Mouse (Mus musculus): ENCODE results near the gene Trim7. TPM values are rescaled to one million over a fixed set of nuclear protein-coding genes. Genes with fewer than 3 reads are reported as not detected.
"Not testable (repeated sequence)": the region's sequence is repeated elsewhere in the genome, so short reads cannot be mapped to it uniquely, and the experiment has no call there.

The Trim7 gene
- total RNA-seq, 2 experiments from 2014 or later, result 15.7 to 23.2 TPM

GRCm38 (mm10) chr11:48840805-48841204 is 14.9 kb downstream of the Trim7 start:
- intact Hi-C loops (cut with DNase I), result no loop called here

GRCm38 (mm10) chr11:48841213-48841612 is 15.3 kb downstream of the Trim7 start:
- DNase-seq (ENCODE audit: low spot score), result no peak
- intact Hi-C loops (cut with DNase I), result no loop called here

More at GRCm38 (mm10) chr11:48840805-48841204, 14.9 kb downstream of the Trim7 start:
- DNase-seq (ENCODE audit: low spot score), result no peak

- intact Hi-C loops (cut with DNase I), result no loop called here
- no peak for DNase-seq (ENCODE audit: low spot score)
Measured at GRCm38 (mm10) chr11:48842378-48842792, 16.4 kb downstream of the Trim7 start.

GRCm38 (mm10) chr11:48843202-48843601 is 17.3 kb downstream of the Trim7 start:
- no peak for DNase-seq (ENCODE audit: low spot score)
- intact Hi-C loops (cut with DNase I), result no loop called here

GRCm38 (mm10) chr11:48844309-48844708 is 18.4 kb downstream of the Trim7 start:
- intact Hi-C loops (cut with DNase I), result no loop called here
- no peak for DNase-seq (ENCODE audit: low spot score)

- intact Hi-C loops (cut with DNase I), result no loop called here
- DNase-seq (ENCODE audit: low spot score), result no peak
Measured at GRCm38 (mm10) chr11:48845244-48845815, 19.4 kb downstream of the Trim7 start.

- intact Hi-C loops (cut with DNase I); DNase-seq (ENCODE audit: low spot score): not testable (repeated sequence)
Measured at GRCm38 (mm10) chr11:48846362-48846761, 20.4 kb downstream of the Trim7 start.

- intact Hi-C loops (cut with DNase I), result no loop called here
- DNase-seq (ENCODE audit: low spot score), result no peak
Measured at GRCm38 (mm10) chr11:48846881-48847280, 20.9 kb downstream of the Trim7 start.

- intact Hi-C loops (cut with DNase I), result no loop called here
Measured at GRCm38 (mm10) chr11:48850240-48850639, 24.3 kb downstream of the Trim7 start.

GRCm38 (mm10) chr11:48851270-48851995 is 25.5 kb downstream of the Trim7 start:
- intact Hi-C loops (cut with DNase I), result no loop called here

More at GRCm38 (mm10) chr11:48850240-48850639, 24.3 kb downstream of the Trim7 start:
- no peak for DNase-seq (ENCODE audit: low spot score)

GRCm38 (mm10) chr11:48852190-48852589 is 26.2 kb downstream of the Trim7 start:
- intact Hi-C loops (cut with DNase I), result no loop called here
- DNase-seq (ENCODE audit: low spot score), result no peak

More at GRCm38 (mm10) chr11:48851270-48851995, 25.5 kb downstream of the Trim7 start:
- DNase-seq (ENCODE audit: low spot score), result no peak

- no peak for DNase-seq (ENCODE audit: low spot score)
- intact Hi-C loops (cut with DNase I), result loop anchor here (1.0 kb wide), 1 partner anchor 18 kb away; no protein-coding TSS in a partner anchor
Measured at GRCm38 (mm10) chr11:48852624-48853473, 26.9 kb downstream of the Trim7 start.

- intact Hi-C loops (cut with DNase I), result loop anchor here (1.0 kb wide), 1 partner anchor 18 kb away; no protein-coding TSS in a partner anchor
- peak; percentile 75 for DNase-seq (ENCODE audit: low spot score)
Measured at GRCm38 (mm10) chr11:48853474-48854180, 27.7 kb downstream of the Trim7 start.

GRCm38 (mm10) chr11:48859014-48859413 is 33.1 kb downstream of the Trim7 start:
- no peak for DNase-seq (ENCODE audit: low spot score)
- intact Hi-C loops (cut with DNase I), result loop anchor here (1.0 kb wide), 1 partner anchor 69 kb away; no protein-coding TSS in a partner anchor

GRCm38 (mm10) chr11:48862784-48863319 is 36.9 kb downstream of the Trim7 start:
- intact Hi-C loops (cut with DNase I), result no loop called here
- no peak for DNase-seq (ENCODE audit: low spot score)

- intact Hi-C loops (cut with DNase I), result no loop called here
- DNase-seq (ENCODE audit: low spot score), result no peak
Measured at GRCm38 (mm10) chr11:48863808-48864207, 37.9 kb downstream of the Trim7 start.

GRCm38 (mm10) chr11:48866481-48866880 is 40.5 kb downstream of the Trim7 start:
- no peak for DNase-seq (ENCODE audit: low spot score)
- intact Hi-C loops (cut with DNase I), result no loop called here

GRCm38 (mm10) chr11:48869380-48870110 is 43.6 kb downstream of the Trim7 start:
- intact Hi-C loops (cut with DNase I), result loop anchor here (2.0 to 5.0 kb wide), 4 partner anchors 13 to 383 kb away; partner anchors contain the start of gene Btnl9
- no peak for DNase-seq (ENCODE audit: low spot score)

- intact Hi-C loops (cut with DNase I), result loop anchor here (2.0 to 5.0 kb wide), 4 partner anchors 14 to 382 kb away; partner anchors contain the start of gene Btnl9
- no peak for DNase-seq (ENCODE audit: low spot score)
Measured at GRCm38 (mm10) chr11:48870781-48871180, 44.8 kb downstream of the Trim7 start.
